Mouse (Mus musculus): ENCODE measurements around the gene Slc38a2.

DNA sequence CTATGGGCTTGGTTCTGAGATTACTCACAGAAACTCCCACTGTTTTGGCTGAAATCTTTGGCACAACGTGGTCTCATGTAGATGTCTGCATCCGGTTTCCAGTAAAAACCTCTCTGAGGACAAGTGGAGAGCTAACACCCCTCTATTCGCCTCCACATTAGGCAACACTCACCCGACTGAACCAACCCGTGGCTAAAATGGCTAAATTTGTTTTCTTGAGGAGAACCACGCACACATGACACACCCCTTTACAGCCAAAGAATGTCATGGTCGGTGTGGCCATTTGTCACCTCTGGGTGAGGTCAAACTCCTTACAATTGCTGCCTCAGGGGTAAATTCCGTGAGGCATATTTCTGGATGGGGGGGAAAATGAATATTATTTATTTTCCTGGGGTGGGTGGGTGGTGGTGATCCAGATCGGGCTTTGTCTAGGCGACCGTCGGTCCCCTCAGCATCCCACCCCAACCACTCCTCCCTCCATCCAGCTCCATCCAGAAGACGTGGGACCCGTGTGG lies 9.5 kb upstream of the Slc38a2 start:
- no peak for TF ChIP-seq CTCF (IDR thresholded peaks at IDR 0.05; ENCODE audit: extremely low read depth, insufficient read depth, low read length)
- no peak for TF ChIP-seq POLR2A (IDR thresholded peaks at IDR 0.05; ENCODE audit: extremely low read depth, insufficient read depth, low read length)
